Mouse (Mus musculus) liver, adult 2 months (tissue): ENCODE results near the gene Gm17727.

ENCODE experiments used
- CTCF ChIP-seq: fragments of 200-500 bp; IDR thresholded peaks from 2 replicates; pipeline ENCODE4 v1.5.1; 2011; ENCODE audit warnings: low read depth, low read length, control low read depth
- POLR2A ChIP-seq: fragments of 200-500 bp; IDR thresholded peaks from 2 replicates; pipeline ENCODE4 v1.6.1; 2011; ENCODE audit warnings: low read length, control low read depth; ENCODE audit not compliant: insufficient read depth; ENCODE audit errors: extremely low read depth

DNA sequence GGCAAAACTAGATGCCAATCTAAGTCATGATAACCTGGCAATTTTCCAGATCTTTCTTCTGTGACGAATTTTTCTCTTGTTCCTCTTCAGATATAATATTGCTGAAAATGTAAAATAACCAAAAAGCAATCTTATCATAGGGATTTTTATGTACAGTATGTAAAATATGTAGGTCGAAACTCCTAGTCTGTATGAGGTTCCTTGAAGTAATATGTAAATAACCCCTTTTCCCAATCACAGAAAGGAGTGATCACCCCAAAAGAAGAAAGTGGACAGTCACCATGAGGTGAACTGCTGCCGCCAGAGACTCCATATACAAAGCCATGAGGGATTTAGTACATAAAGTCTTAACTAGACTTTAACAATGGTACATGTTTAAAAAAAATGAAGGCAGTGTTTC lies at the start of gene Gm17727:
- TF ChIP-seq CTCF: no peak
- no peak for TF ChIP-seq POLR2A
